Mouse (Mus musculus): ENCODE results near the gene 2210408I21Rik.

The 2210408I21Rik gene

DNA sequence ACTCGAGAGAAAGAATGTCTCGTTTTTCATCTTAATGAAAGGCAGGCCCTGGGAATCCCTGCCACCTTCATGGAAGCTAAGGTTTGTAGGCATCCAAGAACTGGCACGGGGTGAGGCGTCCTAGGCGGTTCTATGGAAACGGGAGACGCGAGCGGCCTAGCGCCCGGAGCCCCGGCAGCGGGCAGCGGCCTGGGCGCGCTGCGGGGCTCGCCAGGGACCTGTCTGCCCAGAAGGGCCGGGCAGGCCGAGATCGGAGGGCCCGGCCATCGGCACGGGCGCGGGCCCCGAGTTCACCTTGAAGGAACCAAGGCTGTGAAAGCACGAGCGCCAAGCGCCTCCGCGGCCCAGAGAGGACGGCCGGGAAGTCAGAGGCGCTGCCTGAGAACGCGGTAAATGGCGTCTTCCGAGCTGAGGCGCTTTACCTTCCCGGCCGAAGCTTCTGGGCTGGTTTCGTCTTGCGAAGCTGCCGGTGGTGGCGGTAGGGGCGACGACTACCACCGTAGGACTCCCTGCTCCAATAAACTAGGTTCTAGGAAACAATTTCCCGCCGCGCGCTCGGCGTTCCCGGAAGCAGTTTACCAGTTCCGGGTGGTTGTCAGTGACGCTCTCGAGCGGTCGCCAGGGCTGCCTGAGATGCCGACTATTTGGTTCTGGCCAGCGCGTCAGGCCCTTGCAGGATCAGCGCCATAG, at the start of gene 2210408I21Rik, which contains the start of gene Slf1:
TSS of gene 2210408I21Rik (plus strand) at position 610 of the 690 bp plus-strand sequence.
TSS of gene Slf1 (minus strand) at position 543 of the 690 bp plus-strand sequence.
- peak; percentile 81 to 89 for DNase-seq (ENCODE audit: low spot score in 2 of 2)

DNA sequence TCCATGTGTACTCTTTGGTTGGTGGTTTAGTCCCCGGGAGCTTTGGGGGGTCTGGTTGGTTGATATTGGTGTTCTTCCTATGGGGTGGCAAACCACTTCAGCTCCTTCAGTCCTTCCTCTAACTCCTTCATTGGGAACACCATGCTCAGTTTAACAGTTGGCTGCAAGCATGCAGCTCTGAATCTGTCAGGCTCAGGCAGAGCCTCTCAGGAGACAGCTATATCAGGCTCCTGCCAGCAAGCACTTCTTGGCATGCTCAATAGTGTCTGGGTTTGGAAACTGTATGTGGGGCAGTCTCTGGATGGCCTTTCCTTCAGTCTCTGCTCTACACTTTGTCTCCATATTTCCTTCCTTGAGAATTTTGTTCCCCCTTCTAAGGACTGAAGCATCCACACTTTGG, 42.5 kb upstream of the 2210408I21Rik start:
- peak in 1 of 2 experiments; percentile 2 for DNase-seq (ENCODE audit: low spot score in 2 of 2)

DNA sequence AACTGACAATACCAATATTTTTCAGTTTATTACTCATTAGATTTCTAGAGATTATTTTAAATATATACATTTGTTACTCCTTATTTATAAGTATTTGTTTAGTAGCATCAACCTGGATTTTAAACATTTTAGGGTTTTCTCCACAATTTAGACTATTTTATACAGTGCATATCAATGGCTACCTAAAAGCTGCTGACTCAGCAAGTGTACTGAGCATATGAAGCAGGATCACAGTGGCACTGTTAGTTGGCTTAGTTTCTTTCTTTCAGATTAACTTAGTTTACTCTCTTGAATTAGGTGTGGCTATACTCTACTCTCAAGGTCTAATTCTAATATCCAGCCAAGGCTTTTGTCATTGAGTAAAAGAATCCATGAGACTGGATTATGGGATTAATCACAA, 27.6 kb upstream of the 2210408I21Rik start:
- DNase-seq (ENCODE audit: low spot score in 2 of 2) = no peak

DNA sequence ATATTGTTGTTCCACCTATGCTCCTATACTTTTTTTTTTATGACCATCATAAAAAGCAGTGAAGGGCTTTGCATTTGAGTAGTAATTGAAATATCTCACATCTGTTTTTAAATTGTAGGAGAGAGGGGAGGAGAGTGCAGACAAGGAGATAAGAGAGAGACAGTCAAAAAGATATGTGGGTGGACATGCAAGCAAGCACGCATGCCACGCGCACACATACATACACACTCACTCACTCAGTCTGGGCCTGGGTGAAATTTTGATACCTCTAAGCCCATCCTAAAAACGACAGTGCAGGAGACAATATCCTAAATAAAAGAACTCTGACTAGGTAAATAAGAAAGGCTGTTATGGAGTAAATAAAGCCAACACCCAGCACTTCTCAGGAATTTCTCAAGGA, 16.6 kb upstream of the 2210408I21Rik start:
- DNase-seq (ENCODE audit: low spot score in 2 of 2) = no peak

DNA sequence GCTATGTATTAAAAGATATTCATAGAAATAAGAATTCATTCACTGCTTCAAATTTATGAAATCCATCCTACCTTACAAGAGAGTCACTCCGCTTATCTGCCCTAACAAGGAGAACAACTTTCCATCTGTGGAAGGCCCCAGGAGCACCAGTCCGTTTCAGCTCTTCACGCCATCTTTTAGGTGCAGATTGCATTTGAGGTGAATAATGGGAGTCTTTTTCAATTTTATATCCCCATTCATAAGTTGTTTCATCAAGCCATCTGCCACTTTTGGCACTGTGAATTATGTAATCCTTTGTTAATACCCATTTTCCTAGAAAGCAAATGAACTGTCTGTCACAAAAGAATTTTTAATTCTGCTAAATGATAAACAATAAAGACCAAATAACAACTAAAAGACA, 10.2 kb upstream of the 2210408I21Rik start:
- DNase-seq (ENCODE audit: low spot score in 2 of 2) = no peak

DNA sequence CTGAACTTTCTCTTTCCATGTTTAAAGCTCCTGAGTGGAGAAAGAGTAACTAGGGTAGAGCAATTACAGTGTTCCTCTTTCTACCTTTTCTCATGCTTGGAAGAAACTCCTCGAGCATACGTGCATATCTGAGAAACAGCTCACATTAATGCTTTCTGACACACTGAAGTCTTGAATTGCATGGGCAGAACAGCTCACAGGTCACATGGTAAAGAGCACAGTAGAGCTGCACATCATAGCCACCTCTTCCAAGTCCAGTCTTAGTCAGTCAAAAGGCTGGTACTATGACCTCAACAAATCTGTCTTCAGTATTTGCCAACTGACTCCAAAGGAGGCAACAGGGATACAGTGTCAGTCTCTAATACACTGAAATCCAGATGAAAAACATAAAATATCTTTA, 7.1 kb upstream of the 2210408I21Rik start:
- no peak for DNase-seq (ENCODE audit: low spot score in 2 of 2)

DNA sequence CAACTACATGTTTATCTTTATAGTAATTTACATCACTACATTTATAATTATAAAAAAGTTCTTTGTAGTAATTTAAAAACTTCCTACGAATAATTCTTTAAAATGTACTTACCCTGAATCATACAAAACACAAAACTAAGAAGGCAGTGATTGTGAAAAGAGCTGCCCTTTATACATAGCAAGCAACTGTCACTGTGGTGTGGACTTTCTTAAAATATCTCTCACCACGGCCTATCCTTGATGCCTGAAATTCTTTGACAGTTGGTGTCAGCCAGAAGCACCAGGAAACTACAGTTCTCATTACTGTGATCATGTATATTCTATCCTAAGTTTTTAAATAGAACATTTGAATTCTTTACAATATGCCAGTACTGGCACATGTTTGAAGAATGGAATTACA, 4.2 kb upstream of the 2210408I21Rik start:
- no peak for DNase-seq (ENCODE audit: low spot score in 2 of 2)

DNA sequence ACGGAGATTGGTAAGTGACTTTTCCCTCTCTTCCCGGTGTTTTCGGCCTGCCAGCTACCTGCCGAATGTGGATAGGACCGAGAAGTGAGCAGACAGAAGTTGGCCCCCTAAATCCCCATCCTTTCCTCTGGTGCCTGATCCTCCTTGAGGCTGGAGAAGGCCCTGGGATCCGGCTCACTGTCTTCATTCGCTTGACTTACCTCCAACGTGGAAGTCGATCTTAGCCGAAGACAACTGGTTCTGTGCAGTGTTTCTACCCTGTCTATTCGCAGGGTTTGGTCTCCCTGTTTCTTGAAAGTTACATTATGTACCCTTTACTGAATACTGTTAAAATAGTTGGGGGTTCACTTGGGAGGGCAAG, 261 bp downstream of the 2210408I21Rik start:
- DNase-seq (ENCODE audit: low spot score in 2 of 2) = no peak

DNA sequence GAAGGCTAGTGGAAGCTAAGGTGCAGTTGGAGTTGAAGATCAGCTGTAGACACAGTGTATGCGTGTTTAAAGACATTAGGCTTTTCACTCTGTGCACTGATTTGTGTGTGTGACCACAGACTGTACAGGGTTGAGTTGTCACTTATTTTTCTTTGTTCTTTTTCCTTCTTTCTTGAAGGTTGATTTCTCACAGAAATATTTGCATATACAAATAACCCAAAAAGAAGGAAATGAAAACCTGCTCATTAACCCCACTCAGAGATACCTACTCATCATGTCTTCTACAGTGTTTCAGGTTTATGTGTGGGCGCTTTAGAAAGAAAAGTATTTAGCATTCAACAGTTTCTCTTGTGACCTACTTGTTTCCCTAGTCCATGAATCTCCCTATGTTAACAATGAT, 5.5 kb downstream of the 2210408I21Rik start:
- DNase-seq (ENCODE audit: low spot score in 2 of 2) = no peak

DNA sequence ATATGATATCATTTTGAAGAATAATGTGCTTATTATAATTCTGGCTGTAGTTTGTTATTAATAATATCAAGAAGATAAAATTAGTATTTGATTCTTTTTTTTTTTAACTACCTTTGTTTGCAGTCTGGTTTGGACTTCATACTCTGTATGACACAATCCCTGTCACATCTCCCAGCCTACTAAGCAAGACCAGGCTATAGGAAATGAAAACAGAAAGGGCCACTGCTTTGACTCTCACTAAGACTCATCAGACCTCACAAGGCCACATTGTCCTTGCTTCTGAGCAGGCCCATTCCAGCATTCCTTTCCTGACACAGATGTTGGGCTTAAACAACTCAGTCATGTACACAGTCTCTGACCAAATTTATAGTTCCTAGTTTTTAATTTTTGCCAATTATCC, 42.6 kb downstream of the 2210408I21Rik start:
- no peak for DNase-seq (ENCODE audit: low spot score in 2 of 2)

DNA sequence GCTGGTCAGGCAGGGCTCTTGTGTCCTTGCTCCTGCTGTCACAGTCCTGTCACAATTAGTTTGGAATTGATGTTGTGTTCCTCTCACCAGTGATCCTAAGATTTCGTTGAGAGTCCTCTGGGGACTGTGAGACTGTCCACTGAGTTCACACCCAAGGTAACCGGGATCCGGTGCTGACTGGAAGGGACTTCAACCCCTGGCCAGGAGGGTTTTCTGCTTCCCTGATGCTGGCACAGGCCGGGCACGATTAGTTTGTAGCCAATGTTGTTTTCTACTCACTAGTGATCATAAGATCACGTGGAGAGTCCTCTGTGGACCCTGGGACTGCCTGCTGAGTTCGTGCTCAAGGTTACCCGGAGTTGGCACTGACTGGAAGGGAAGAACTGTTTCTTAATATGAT, 55.3 kb downstream of the 2210408I21Rik start:
- DNase-seq (ENCODE audit: low spot score in 2 of 2) = no peak

DNA sequence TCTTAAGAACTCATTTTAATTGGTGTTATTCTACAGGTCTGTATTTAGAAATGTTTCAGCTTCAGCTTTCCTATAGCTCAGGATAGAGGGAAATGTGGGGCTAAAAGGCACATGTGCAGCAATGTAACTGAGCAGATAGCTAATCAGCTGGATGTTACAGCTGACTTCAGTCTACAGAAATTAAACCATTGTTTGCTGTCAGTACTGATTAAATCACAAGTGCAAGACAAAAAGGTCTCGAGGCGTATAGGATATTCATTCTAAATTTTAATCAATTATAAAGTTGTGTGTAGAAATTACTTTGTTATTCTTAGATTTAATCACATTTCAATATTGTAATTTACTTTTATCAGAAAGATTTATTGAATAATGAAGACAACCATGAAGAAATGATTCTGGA, 56.9 kb downstream of the 2210408I21Rik start:
- DNase-seq (ENCODE audit: low spot score in 2 of 2) = no peak

DNA sequence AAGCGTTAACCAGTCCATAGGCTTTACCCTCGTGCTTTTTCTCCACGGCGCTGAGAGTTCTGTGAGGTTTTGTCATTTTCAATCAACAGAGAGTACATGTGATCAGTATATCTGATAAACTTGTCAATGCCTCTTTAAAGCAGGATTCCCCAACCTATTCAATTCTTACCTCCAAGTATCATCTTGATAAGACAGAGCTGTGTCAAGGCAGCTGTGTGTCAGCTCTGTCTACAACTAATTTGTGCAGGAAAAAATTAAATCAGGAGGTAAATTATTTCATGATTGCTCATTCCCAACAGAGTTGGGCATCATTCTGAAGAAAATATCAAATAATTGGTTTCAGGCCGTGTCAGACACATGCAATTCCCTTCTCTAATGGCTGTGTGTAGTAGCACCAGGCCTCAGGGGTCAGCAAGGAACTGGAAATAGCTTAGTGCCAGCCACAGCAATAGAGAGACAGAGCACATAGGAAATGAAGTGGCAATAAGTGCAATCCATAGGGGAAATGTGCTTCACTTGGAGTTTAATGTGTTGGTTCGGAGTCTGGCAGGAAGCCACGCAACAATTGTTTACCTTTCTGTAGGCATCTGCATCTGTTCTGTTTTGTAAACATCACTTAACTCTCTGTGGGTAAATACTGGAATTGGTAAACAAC, 73.6 kb downstream of the 2210408I21Rik start:
- DNase-seq (ENCODE audit: low spot score in 2 of 2) = no peak

DNA sequence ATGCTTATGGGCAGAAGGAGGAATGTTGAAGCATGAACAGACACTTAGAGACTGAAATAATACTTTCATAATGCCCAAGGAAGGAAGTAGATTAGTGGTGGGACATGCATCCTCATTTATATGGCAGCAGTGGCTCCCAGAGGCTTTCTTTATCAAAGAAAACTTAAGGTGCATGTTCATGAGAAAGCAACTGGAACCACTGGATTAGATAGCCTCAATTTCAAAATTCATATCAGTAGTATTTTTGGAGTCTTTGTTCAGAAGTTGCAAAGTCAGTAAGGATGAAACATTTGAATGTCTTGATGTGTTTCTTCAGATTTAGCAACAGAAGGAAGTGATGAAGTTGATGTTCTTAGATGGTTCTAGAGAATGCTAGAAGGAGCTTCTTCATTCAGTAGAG, 77.9 kb downstream of the 2210408I21Rik start:
- DNase-seq (ENCODE audit: low spot score in 2 of 2) = no peak

DNA sequence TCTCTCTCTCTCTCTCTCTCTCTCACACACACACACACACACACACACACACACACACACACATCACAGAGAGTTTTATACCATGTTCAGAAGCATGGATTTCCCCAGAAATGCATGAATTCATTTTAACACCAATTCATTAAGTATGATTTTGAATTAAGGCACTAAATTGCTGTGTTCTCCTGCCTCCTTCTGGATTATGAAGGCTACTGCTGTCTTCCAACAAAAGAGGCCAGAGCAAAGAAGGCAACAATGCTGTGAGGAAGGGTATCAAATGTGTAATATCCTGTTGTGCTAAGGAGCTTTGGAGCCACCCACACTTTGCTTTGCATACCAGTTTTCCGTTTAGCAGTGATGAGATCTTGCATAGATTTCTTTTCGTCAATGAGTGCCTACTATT, 80.1 kb downstream of the 2210408I21Rik start:
- no peak for DNase-seq (ENCODE audit: low spot score in 2 of 2)

DNA sequence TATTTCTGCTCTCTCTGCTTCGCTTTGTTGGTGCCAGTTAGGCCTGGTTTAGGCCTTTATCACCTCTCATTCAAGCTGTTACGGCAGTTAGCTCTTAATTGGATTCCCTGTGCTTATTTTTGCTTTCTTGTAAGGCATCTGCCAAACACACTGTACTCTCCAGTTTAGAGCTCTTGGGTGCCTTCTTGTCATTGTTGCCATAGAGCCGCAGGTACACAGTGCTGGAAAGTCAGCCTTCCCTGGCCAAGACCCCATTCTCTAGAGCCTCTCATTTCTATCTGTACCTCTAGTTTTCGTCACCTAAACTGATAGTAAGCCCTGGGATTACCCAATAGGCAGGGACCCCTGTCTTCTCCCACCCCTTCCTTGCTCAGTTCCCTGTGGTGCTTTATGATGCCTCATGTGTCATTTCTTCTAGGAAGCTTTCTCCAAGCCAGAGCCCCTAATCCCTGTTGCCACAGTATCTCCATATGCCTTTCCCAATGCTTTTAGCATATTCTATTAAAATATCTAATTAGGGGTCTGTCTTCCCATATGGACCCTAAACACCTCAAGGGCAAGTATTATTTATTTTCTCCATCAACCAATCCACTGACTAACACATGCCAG, 82.4 kb downstream of the 2210408I21Rik start:
- no peak for DNase-seq (ENCODE audit: low spot score in 2 of 2)

DNA sequence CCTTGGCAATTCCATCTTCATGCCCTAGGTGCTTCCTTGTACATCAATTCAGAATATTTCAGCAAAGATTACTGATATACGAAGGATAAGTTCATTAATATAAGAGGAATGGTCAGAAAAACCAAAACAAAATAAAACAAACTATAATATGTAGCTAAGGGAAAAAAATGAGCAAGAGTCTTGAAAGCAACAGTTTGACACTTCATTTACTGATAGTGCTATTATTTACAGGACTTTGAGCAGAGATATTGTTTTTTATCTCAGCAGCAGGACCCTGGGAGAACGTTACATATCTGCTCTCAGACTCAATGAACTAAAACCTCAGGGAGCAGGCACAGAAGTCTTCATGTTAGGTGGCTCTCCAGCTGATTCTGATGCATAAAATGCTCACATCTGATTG, 85.7 kb downstream of the 2210408I21Rik start:
- no peak for DNase-seq (ENCODE audit: low spot score in 2 of 2)

DNA sequence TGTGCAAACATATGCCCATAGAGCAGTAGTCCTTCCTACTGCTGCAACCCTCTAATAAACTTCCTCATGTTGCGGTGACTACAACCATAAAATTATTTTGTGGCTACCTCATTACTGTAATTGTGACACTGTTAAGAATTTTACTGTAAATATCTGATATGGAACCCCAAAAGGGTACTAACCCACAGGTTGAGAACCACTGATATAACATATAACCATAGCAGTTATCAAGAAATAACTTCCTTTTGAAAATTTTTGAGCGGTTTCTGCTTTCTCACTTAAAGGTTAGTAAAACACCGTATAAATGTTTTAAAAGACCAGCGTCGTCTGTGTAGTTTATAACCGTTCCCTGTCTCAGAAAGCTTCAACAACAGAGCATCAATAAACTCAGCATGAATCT, 121.2 kb downstream of the 2210408I21Rik start:
- no peak for DNase-seq (ENCODE audit: low spot score in 2 of 2)

DNA sequence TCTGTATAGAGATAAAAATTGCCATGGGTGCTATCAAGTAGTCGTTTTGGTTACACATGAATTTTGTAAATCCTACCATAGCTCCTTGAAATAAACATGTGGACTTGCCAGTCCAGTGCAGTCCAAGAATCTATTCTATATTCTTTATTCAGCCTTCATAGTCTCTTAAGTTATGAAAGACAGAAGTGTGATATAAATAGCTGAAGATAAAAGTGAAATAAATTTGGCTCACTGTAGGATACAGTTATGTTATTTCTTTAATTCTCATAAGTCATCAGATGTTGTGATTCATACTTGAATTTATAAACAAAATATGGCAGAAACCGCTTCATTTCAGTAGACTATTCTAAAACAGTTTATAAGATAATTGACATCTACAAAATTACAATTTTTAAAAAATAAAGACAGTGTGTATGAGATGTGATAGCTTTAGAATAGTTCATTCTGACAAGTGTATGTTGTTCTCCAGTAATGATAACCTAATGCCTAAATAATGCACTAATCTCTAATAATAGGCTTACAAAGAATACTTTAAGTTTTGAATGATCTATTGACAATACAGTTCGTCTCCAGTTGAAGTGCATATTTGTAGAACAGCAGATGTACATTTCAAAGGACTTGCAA, 127.5 kb downstream of the 2210408I21Rik start:
- no peak for DNase-seq (ENCODE audit: low spot score in 2 of 2)

DNA sequence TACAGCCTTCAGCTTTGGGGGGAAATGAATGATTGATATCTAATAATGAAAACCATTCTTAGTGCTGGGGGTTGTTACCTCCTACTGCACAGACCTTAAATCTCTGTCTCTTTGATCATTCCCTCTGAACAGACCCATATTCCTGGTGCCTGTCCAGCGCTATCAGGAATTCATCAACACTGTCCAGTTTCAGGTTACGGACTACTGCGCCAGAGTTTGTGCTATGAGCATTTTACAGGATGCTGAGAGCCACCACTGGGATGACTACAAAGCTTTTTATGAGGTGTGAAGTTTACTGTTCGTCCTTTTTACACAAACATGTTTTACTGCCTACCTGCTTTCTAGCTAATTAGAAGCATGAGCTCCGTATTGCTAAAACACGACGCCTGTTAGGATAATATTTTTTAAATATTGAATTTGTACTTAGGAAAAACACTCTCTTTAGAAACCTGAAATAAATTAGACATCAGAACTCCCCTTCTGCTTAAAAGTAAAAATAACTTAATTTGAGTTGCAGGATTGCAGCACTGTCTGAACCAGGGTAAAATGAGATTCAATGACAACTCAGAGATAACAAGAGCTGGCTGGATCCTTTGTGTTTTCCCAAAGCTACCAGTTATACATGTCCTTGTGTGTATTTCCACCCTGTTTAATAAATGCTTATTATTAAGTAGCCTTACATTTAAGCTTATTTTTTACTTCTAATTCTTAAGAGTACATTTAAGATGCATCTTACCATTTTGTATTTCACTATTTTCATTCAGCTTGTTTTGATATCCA, 128.2 kb downstream of the 2210408I21Rik start:
- DNase-seq (ENCODE audit: low spot score in 2 of 2) = no peak

DNA sequence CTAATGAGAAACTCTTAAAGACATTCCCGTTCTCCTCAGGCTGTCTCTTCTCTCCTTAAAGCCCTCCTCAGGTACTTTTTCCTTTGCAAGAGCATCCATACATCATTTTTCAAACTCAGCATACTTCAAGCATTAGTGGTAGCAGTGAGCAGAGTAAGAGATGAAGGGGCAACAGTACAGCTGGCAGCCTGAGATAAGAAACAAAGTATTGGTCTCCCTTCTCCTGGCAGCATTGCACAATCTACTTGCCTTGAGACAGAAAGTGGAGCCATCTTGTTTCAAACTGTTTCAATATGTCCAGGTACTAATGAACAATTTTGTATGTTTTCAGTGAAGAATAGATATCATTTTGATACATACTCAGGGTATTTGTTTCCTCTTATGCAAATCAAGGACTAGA, 129.1 kb downstream of the 2210408I21Rik start:
- no peak for DNase-seq (ENCODE audit: low spot score in 2 of 2)

DNA sequence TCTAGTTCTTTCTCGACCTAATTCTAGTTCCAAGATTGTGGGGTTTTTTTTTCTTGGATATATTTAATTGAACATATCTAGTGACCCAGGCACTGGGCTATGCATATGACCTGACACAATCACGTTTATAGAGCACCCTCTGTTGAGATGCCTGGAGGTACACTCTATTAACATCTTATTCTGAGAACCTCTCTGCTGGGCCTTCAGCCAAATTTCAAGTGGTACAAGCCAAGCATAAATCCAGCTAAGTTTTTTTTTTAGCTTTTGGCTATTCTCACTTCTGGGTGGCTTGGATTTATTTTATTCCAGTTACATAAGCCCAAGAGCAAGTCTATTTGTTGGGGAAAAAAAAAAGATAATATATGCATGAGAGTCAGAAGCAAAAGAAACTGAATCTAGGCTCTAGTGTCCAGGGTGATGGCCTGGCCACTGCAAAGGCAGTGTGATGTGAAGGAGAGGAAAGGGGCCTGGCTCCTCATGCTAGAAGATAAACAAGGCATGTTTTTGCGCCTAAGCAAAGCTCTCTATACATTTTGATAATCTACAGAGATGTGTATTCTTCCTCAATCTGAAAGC, 139.9 kb downstream of the 2210408I21Rik start:
- no peak for DNase-seq (ENCODE audit: low spot score in 2 of 2)

Measured in urinary bladder, postnatal 36 days (tissue).